Mouse (Mus musculus) bone marrow macrophage, adult 2 months (primary cell): Measurements from ENCODE around the gene Srp54a.

Source experiments
- CTCF ChIP-seq: IDR thresholded peaks from 2 replicates; pipeline ENCODE4 v1.5.1; 2012; ENCODE audit warnings: low read depth, mild to moderate bottlenecking, low read length, moderate library complexity
- POLR2A ChIP-seq: IDR thresholded peaks from 2 replicates; pipeline ENCODE4 v1.6.1; 2012; ENCODE audit warnings: mild to moderate bottlenecking, low read depth, low read length, borderline replicate concordance

- TF ChIP-seq POLR2A (no peak), CTCF (no peak)
Measured at GRCm38 (mm10) chr12:55051210-55052173, 28.6 kb upstream of the Srp54a start.
